Mouse (Mus musculus) regulatory T cell (primary cell): ENCODE data around the gene Dus2.
"Not testable (repeated sequence)": the region's sequence is repeated elsewhere in the genome, so short reads cannot be mapped to it uniquely, and the experiment has no call there.

ENCODE experiments used
- in situ Hi-C: fragments of 300-600 bp; cut with MboI, MseI; formaldehyde crosslinking; loops from one replicate; pipeline ENCODE4 v1.15.1; 2025; ENCODE audit warnings: high pct_unique_total_duplicates

Dus2 gene

DNA sequence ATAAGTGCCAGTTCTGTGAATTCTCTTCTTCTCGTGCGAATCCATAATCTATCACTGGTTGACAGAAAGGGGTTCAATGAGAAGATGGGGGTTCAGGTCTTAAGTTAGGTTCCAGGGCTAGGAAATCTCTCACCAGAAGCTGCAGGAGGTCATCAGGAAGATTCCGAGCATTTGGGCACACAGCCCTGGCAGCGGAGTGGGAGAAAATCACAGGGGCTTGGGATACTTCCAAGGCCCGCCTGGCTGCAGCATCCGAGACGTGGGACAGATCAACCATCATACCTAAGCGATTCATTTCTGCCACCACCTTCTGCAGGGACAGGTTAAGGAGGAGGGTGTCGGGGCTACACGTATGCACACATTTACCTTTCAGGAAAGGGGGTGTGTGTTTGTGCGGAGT, 2.6 kb upstream of the Dus2 start:
- in situ Hi-C loops = loop anchor here (5.0 kb wide), 1 partner anchor 34 kb away; no protein-coding TSS in a partner anchor

- in situ Hi-C loops = no loop called here
These were observed 409 bp downstream of the Dus2 start for GRCm38 (mm10) chr8:105991546-105991945.

DNA sequence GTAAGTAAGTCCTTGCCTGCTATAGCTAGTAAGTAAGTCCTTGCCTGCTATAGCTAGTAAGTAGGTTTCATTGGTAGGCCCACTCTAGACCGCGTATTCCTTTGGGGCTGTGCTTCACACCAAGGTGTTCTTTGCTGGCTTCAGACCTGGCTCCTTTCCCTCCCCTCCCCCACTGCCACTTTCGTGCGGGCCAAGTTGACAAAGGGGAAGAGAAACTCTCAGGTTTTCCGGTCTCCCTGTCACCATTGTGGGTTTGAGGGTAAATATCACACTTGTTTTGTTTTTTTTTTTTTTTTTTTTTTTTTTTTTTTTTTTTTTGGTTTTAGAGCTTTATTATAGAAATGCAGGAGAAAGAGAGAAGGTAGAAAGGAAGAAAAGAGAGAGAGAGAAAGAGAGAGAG, 1.4 kb downstream of the Dus2 start:
- in situ Hi-C loops = no loop called here

GRCm38 (mm10) chr8:105993226-105993625, 2.1 kb downstream of the Dus2 start:
- in situ Hi-C loops = no loop called here

GRCm38 (mm10) chr8:105996359-105996758, 5.2 kb downstream of the Dus2 start:
- in situ Hi-C loops = no loop called here

DNA sequence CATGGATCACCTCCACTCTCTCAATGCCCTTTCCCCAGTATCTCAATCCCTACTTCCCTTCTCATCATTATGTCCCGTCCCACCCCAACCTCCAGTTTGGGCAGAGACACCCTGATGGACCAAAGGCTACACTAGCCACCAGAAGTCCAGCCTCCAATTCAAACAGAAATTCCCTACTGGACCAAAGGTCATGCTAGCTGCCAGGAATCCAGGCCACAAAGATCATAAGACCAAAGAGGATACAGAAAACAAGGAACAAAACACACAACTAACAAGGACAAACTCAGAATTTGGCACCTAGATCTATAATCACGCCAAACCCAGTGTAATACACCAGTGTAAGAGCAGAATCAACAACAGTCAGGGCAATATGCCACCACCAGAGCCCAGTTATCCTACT, 7.8 kb downstream of the Dus2 start:
- in situ Hi-C loops = no loop called here

- in situ Hi-C loops = no loop called here
These were observed 10.8 kb downstream of the Dus2 start for GRCm38 (mm10) chr8:106001908-106002307.

DNA sequence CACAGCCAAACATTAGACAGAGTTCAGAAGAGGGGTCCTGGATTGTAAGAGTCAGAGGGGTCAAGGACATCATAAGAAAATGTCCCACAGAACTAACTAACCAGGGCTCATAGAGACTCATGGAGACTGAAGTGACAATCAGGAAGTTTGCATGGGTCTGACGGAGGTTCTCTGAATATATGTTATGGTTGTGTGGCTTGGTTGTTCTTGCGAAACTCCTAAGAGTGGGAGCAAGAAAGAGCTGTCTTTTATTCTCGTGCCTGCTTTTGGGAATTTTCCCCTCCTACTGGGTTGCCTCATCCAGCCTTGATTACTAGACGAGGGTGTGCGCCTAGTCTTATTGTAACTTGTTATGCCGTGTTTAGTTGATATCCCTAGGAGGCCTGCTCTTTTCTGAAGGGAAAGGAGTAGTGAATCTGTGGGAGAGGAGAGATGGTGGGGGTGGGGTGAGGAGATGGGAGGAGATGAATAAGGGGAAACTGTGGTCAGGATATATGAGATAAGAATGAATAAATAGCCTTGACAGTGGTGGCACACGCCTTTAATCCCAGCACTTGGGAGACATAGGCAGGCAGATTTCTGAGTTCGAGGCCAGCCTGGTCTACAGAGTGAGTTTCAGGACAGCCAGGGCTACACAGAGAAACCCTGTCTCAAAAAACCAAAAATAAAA, 13.5 kb downstream of the Dus2 start:
- in situ Hi-C loops = no loop called here

GRCm38 (mm10) chr8:106005875-106006274, 14.7 kb downstream of the Dus2 start, which contains the start of gene Dpep2nb:
Dpep2nb (minus strand) TSS chr8:106005975.
- in situ Hi-C loops = no loop called here

DNA sequence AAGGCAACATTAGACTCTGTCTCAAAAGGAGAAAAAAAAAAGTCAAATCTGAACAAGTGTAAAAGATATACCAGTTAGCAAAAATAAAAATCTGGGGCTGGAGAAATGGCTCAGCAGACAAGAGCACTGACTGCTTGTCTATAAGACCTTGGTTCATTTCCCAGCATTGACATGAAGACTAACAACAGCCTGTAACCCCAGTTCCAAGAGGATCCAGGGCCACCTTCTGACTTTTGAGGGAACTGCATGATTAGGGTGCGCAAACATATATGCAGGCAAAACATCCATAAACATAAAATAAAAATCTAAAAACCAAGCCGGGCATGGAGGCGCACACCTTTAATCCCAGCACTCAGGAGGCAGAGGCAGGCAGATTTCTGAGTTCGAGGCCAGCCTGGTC, 15.3 kb downstream of the Dus2 start:
- in situ Hi-C loops = no loop called here

DNA sequence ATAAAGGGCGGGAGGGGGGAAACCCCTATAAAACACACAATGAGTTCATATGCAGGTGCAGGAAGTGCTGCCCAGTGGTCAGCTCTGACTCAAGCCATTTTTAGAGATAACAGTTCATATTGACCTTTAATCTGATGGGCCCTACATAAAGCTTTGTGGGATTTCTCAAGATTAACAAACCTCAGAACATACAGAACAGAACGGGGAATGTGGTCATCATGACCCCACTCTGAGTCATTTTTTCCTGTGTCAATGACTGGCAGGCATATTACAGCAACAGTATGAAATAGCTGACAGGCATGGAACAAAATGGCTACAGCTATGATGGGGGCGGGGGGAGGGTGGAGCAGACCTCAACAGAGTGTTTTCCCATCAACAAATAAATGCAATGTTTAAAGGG, 16.0 kb downstream of the Dus2 start:
- in situ Hi-C loops = no loop called here

GRCm38 (mm10) chr8:106007891-106008290, 16.8 kb downstream of the Dus2 start:
- in situ Hi-C loops = not testable (repeated sequence)

GRCm38 (mm10) chr8:106010748-106011642, 19.9 kb downstream of the Dus2 start:
- in situ Hi-C loops = no loop called here

DNA sequence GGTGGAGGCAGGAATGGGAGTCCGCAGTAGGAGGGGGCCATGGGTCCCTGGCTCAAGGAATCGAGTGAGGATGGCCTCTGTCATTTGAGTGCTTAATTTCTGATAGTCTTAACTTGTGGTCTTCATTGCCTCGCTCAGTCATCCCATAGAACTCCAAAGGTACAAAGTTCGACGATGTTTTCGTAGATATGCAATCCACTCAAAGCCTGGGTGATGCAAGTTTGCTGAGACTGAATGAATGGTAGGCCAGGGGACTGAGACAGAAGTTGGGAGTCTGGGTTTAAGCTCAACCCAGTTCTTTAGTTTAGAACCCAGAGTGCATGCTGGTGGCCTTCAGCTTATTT, 20.5 kb downstream of the Dus2 start, which contains the start of gene Ddx28:
Gene Ddx28 (minus strand): TSS at position 240 of the 344 bp plus-strand sequence.
- in situ Hi-C loops = no loop called here

GRCm38 (mm10) chr8:106012203-106012602, 21.1 kb downstream of the Dus2 start:
- in situ Hi-C loops = not testable (repeated sequence)

- in situ Hi-C loops = no loop called here
These were observed 25.1 kb downstream of the Dus2 start for GRCm38 (mm10) chr8:106016284-106016683.

GRCm38 (mm10) chr8:106017130-106017529, 26.0 kb downstream of the Dus2 start:
- in situ Hi-C loops = no loop called here

DNA sequence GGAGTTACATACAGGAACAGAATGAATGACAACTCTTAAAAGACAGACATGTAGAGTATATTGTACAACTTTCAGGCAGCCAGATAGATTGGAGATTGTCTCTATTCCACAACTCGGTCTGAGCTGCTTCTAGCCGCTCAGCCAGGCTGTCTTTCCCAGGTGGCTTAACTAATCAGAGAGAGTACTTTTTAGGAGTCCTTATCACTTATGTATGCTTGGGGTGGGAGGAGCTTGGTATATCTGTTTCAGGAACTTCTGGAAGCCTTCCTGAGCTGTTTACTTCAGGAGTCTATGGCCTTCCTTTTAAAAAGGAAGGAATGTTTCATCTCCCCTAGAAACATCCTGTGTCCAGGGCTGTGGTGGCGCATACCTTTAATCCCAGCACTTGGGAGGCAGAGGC, 26.9 kb downstream of the Dus2 start:
- in situ Hi-C loops = no loop called here

DNA sequence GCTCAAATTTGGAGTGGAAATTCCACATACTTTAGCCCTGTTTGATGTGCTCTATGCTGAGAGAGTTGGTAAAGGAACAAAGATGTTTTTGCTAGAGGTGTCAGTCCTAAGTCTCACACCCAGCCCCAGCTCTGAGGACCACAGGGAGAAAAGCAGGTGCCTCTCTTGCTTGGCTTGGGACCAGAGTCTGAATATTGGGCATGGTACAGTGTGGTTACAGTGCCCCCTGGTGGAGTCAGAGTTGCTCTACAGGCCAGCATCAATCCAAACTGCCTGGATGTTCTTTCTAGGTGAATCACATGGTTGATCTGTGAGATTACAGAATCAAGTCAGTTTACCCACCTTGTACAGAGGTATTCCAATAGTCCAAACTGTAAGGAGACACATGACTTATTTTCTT, 31.3 kb downstream of the Dus2 start:
- in situ Hi-C loops = loop anchor here (5.0 kb wide), 1 partner anchor 35 kb away; no protein-coding TSS in a partner anchor

GRCm38 (mm10) chr8:106038721-106039120, 47.6 kb downstream of the Dus2 start:
- in situ Hi-C loops = no loop called here

DNA sequence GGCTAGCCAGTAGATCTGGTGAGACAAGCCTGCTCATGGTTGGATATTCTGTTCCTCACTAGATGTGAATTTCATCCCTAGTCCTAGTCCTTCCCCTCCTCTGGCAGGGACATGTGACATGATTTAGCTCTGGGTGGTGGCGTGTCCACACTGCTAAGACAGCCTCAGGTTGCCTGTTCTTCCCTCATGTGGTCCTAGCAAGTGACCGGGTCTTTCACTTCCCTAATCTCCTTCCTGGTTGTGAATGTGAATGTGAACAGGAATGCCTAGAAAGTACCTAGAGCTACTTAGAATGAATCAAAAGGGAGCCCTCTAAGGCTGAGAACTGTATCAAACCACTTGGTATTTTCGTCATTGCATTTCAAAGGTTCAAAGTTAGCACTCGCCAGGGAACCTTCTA, 48.5 kb downstream of the Dus2 start:
- in situ Hi-C loops = no loop called here

GRCm38 (mm10) chr8:106040218-106040617, 49.1 kb downstream of the Dus2 start:
- in situ Hi-C loops = no loop called here

GRCm38 (mm10) chr8:106043055-106043454, 51.9 kb downstream of the Dus2 start:
- in situ Hi-C loops = no loop called here
